Mouse (Mus musculus) embryonic fibroblast, embryonic 13.5 days (primary cell): ENCODE data around the gene Itk.

ENCODE experiments used
- CTCF ChIP-seq: IDR thresholded peaks from 2 replicates; pipeline ENCODE4 v1.5.1; 2011; ENCODE audit warnings: mild to moderate bottlenecking, control low read depth, low read length, moderate library complexity, borderline replicate concordance; ENCODE audit not compliant: insufficient read depth
- POLR2A ChIP-seq: IDR thresholded peaks from 2 replicates; pipeline ENCODE4 v1.6.1; 2011; ENCODE audit warnings: low read depth, mild to moderate bottlenecking, control low read depth, low read length, moderate library complexity

GRCm38 (mm10) chr11:46307768-46308167 lies 81.5 kb downstream of the Itk start:
- TF ChIP-seq CTCF (no peak), POLR2A (no peak)
